Mouse (Mus musculus) kidney, adult 2 months (tissue): Measurements from ENCODE around the gene Ifrd1. TPM values are rescaled to one million over a fixed set of nuclear protein-coding genes. Genes with fewer than 3 reads are reported as not detected.
"Not testable (repeated sequence)": the region's sequence is repeated elsewhere in the genome, so short reads cannot be mapped to it uniquely, and the experiment has no call there.

Experiments
- DNase-seq: peaks from one replicate; pipeline ENCODE4 v3.0.0; 2021
- H3K27ac ChIP-seq: fragments of 200-500 bp; 2 replicates; pipeline ENCODE4 v1.5.1; 2012; ENCODE audit warnings: low read depth, low read length, control low read depth, inconsistent platforms; ENCODE audit not compliant: insufficient read depth
- H3K27me3 ChIP-seq: fragments of 200-500 bp; replicated peaks from 2 replicates; pipeline ENCODE4 v1.6.1; 2012; ENCODE audit warnings: mild to moderate bottlenecking, moderate library complexity, low read length, inconsistent platforms; ENCODE audit not compliant: control insufficient read depth, insufficient read depth
- H3K36me3 ChIP-seq: fragments of 200-500 bp; 2 replicates; pipeline ENCODE4 v1.6.1; 2012; ENCODE audit warnings: mild to moderate bottlenecking, moderate library complexity, low read length, inconsistent platforms; ENCODE audit not compliant: control insufficient read depth, insufficient read depth
- H3K4me1 ChIP-seq: fragments of 200-500 bp; 2 replicates; pipeline ENCODE4 v1.6.1; 2011; ENCODE audit warnings: low read length; ENCODE audit not compliant: control insufficient read depth, insufficient read depth
- H3K4me3 ChIP-seq: fragments of 200-500 bp; 2 replicates; pipeline ENCODE4 v1.5.1; 2011; ENCODE audit warnings: mild to moderate bottlenecking, low read depth, low read length, control low read depth; ENCODE audit not compliant: insufficient read depth
- CTCF ChIP-seq: fragments of 200-500 bp; conservative IDR thresholded peaks from 2 replicates; pipeline ENCODE4 v1.5.1; 2011; ENCODE audit warnings: low read depth, mild to moderate bottlenecking, control low read depth, low read length, moderate library complexity, mixed read lengths; ENCODE audit not compliant: insufficient read depth, insufficient read length
- POLR2A ChIP-seq: fragments of 200-500 bp; IDR thresholded peaks from one replicate; pipeline ENCODE4 v1.6.1; 2011; ENCODE audit warnings: low read depth, low read length, control low read depth
- WGBS: fragments of 180-500 bp; shearing (Covaris S2); methylation state at CpG from one replicate; pipeline ENCODE4 v1.1.7; 2018; 5-methylcytosine and 5-hydroxymethylcytosine counted together
- polyA plus RNA-seq: library from polyadenylated mRNA; depleted of rRNA; stranded (reverse); fragments of >200 nt; gene quantifications from 2 replicates; pipeline ENCODE4 v1.2.3, GENCODE M21; 2012

The Ifrd1 gene
- polyA plus RNA-seq, 1 experiment, result 8.2 TPM

- 68% methylated on average over 2 of the region's 2 CpGs for WGBS
- DNase-seq, result no peak
- TF ChIP-seq POLR2A, result no peak
- no peak overlapping the region for H3K27ac ChIP-seq
- no peaks in the 10 kb centered on the region for H3K36me3 ChIP-seq
- H3K4me3 ChIP-seq, result no peak overlapping the region
- no peaks in the 10 kb centered on the region for H3K27me3 ChIP-seq
- H3K4me1 ChIP-seq, result no peaks in the 10 kb centered on the region
Measured at GRCm38 (mm10) chr12:40268313-40268712, 20.0 kb upstream of the Ifrd1 start.

GRCm38 (mm10) chr12:40263712-40264111 is 15.4 kb upstream of the Ifrd1 start:
- no peaks in the 10 kb centered on the region for H3K4me1 ChIP-seq
- TF ChIP-seq POLR2A (no peak), CTCF (no peak)
- no peak overlapping the region for H3K4me3 ChIP-seq
- no peak overlapping the region for H3K27ac ChIP-seq
- H3K36me3 ChIP-seq, result no peaks in the 10 kb centered on the region
- DNase-seq, result no peak
- no peaks in the 10 kb centered on the region for H3K27me3 ChIP-seq
- 79% methylated on average over 4 of the region's 4 CpGs for WGBS

- TF ChIP-seq CTCF (no peak), POLR2A (no peak)
- WGBS, result 95% methylated on average over 6 of the region's 6 CpGs
- no peaks in the 10 kb centered on the region for H3K27me3 ChIP-seq
- no peaks in the 10 kb centered on the region for H3K4me1 ChIP-seq
- H3K36me3 ChIP-seq, result no peaks in the 10 kb centered on the region
- no peak for DNase-seq
- no peak overlapping the region for H3K4me3 ChIP-seq
- H3K27ac ChIP-seq, result no peak overlapping the region
Measured at GRCm38 (mm10) chr12:40263006-40263405, 14.7 kb upstream of the Ifrd1 start.

GRCm38 (mm10) chr12:40258462-40259000 is 10.2 kb upstream of the Ifrd1 start:
- H3K4me1 ChIP-seq, result no peaks in the 10 kb centered on the region
- TF ChIP-seq POLR2A, result no peak
- H3K27me3 ChIP-seq, result no peaks in the 10 kb centered on the region
- no peak overlapping the region for H3K27ac ChIP-seq
- WGBS, result 94% methylated on average over 6 of the region's 6 CpGs
- H3K36me3 ChIP-seq, result no peaks in the 10 kb centered on the region
- H3K4me3 ChIP-seq, result no peak overlapping the region
- no peak for DNase-seq

GRCm38 (mm10) chr12:40257226-40257625 is 8.9 kb upstream of the Ifrd1 start:
- peak; percentile 97 for TF ChIP-seq CTCF
- no peak for TF ChIP-seq POLR2A
- peak; percentile 83 for DNase-seq
- no peak overlapping the region for H3K27ac ChIP-seq
- H3K4me1 ChIP-seq, result no peaks in the 10 kb centered on the region
- H3K27me3 ChIP-seq, result no peaks in the 10 kb centered on the region
- H3K4me3 ChIP-seq, result no peak overlapping the region
- WGBS, result 1% methylated on average over 8 of the region's 8 CpGs
- H3K36me3 ChIP-seq, result no peaks in the 10 kb centered on the region

GRCm38 (mm10) chr12:40256543-40256942 is 8.2 kb upstream of the Ifrd1 start:
- Histone ChIP-seq H3K36me3 (no peaks in the 10 kb centered on the region), H3K27me3 (no peaks in the 10 kb centered on the region), H3K4me1 (no peaks in the 10 kb centered on the region), H3K27ac (no peak overlapping the region), H3K4me3 (no peak overlapping the region)
- DNase-seq, result no peak
- TF ChIP-seq POLR2A (no peak), CTCF (no peak)
- 90% methylated on average over 2 of the region's 2 CpGs for WGBS

- Histone ChIP-seq H3K36me3 (no peaks in the 10 kb centered on the region), H3K27ac (no peak overlapping the region), H3K4me1 (no peaks in the 10 kb centered on the region), H3K27me3 (no peaks in the 10 kb centered on the region), H3K4me3 (no peak overlapping the region)
- no peak for DNase-seq
- TF ChIP-seq CTCF (no peak), POLR2A (no peak)
Measured at GRCm38 (mm10) chr12:40256033-40256432, 7.7 kb upstream of the Ifrd1 start.

GRCm38 (mm10) chr12:40255310-40255709 is 7.0 kb upstream of the Ifrd1 start:
- not testable (repeated sequence) for H3K4me3 ChIP-seq, H3K4me1 ChIP-seq, DNase-seq, H3K27me3 ChIP-seq, H3K36me3 ChIP-seq, H3K27ac ChIP-seq
- WGBS, result 83% methylated on average over 4 of the region's 4 CpGs
